Mouse (Mus musculus): ENCODE data around the gene Dpp3. TPM values are rescaled to one million over a fixed set of nuclear protein-coding genes. Genes with fewer than 3 reads are reported as not detected.
"Not testable (repeated sequence)": the region's sequence is repeated elsewhere in the genome, so short reads cannot be mapped to it uniquely, and the experiment has no call there.

Gene Dpp3
- polyA plus RNA-seq, 1 experiment from 2014 or later, result 194 TPM

DNA sequence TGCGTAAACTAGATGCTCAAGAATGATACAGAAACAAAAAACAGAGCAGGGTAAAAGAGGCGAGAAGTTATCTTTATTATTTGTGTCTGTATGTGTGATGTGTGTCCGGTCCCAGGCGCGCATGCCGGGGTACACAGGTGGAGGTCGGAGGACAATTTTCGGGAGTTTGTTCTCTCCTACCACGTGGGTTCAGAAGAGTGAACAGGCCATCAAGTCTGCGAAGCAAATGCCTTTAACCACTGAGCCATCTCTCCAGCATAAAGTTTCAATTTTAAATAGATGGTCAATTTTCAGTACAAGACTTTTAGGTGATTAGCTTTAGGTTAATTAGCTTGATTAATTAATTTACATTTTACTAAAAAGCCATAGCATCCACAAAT is 48.8 kb downstream of the Dpp3 start:
- Histone ChIP-seq H3K27me3 (replicated peaks; ENCODE audit: low read depth, poor library complexity, severe bottlenecking) (peaks cover 11% of the 10 kb centered on the region), H3K27ac (replicated peaks) (no peak overlapping the region)
- 63% methylated on average over 10 of the region's 10 CpGs for WGBS

DNA sequence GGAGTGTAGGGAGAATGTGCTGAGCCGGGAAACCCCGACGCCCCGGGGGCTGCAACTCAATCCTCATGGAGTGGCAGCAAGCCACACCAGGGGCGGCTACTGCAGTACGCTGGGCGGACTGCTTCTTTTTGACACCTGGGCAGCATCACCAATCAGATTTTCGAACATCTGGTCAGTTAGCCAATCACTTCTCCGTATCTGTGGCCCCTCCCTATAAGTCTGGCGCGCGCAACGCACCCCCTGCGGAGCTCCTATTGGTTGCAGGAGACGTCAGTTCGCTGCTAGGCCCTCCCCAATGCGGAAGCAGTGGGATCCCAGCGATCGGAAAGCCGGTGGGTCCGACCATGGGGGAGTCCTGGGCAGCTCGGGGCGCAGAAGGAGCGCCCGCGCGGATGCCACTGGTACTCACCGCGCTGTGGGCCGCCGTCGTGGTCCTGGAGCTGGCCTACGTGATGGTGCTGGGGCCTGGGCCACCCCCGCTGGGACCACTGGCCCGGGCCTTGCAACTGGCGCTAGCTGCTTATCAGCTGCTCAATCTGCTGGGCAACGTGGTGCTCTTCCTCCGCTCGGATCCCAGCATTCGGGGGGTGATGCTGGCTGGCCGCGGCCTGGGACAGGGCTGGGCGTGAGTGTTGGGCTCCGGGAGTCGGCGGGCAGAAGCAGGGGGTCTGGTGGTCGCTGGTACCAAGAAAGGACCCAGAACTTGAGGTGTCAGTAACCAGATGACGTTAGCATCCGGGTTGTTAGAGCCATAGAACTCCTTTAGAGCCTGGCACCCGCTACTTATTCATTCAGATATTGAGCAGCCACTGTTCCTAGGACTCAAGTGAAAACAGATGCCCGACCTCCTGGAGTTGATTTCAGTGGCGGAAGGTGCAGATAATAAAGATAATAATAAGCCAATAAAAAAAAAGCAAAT is 49.4 kb downstream of the Dpp3 start, which contains the start of gene Zdhhc24:
Zdhhc24 (plus strand) TSS at position 264 of the 919 bp plus-strand sequence.
- DNase-seq (ENCODE audit: low spot score), result peak; percentile 97
- Histone ChIP-seq H3K27ac (replicated peaks) (peak within 1 kb of the TSS; percentile 78), H3K27me3 (replicated peaks; ENCODE audit: low read depth, poor library complexity, severe bottlenecking) (peaks cover 11% of the 10 kb centered on the region), H3K4me3 (peak within 1 kb of the TSS; percentile 89), H3K4me1 (peaks cover 36% of the 10 kb centered on the region), H3K36me3 (replicated peaks) (peaks cover 4% of the 10 kb centered on the region; the same call in 1 of the 2 replicates), H3K9me3 (no peaks in the 10 kb centered on the region)
- WGBS, result 1% methylated on average over 52 of the region's 52 CpGs

More for the DNA sequence above, 48.8 kb downstream of the Dpp3 start:
- H3K4me1 ChIP-seq, result peaks cover 36% of the 10 kb centered on the region
- no peaks in the 10 kb centered on the region for H3K9me3 ChIP-seq
- H3K4me3 ChIP-seq, result peak overlapping the region; percentile 89
- H3K36me3 ChIP-seq (replicated peaks), result peaks cover 4% of the 10 kb centered on the region; the same call in 1 of the 2 replicates
- DNase-seq (ENCODE audit: low spot score), result no peak

DNA sequence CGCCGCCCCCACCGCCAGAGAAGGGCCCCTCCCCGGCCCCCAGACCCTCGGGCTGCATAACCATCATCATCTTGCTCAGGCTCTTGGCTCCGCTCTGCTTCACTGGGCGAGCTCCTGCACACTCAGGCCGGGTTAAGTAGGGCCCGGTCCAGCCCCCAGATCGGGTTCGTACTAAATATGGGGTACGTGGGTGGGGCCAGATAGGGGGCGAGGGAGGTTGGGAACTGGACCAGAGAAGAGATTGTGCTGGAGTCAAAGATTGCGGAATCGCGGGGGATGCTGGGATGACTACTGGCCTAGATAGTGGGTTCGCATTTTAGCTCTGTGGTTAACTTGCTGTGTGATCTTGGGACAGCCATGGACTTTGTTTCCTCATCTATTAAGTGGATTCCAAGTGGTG is 50.3 kb downstream of the Dpp3 start, which contains the start of gene Actn3:
Actn3 (minus strand) TSS at position 125 of the 400 bp plus-strand sequence.
- Histone ChIP-seq H3K9me3 (no peaks in the 10 kb centered on the region), H3K36me3 (replicated peaks) (no peaks in the 10 kb centered on the region), H3K27ac (replicated peaks) (peak within 1 kb of the TSS; percentile 78), H3K4me3 (peak within 1 kb of the TSS; percentile 89), H3K4me1 (peaks cover 36% of the 10 kb centered on the region), H3K27me3 (replicated peaks; ENCODE audit: low read depth, poor library complexity, severe bottlenecking) (peaks cover 11% of the 10 kb centered on the region)
- peak; percentile 40 for DNase-seq (ENCODE audit: low spot score)
- WGBS, result 2% methylated on average over 17 of the region's 17 CpGs

DNA sequence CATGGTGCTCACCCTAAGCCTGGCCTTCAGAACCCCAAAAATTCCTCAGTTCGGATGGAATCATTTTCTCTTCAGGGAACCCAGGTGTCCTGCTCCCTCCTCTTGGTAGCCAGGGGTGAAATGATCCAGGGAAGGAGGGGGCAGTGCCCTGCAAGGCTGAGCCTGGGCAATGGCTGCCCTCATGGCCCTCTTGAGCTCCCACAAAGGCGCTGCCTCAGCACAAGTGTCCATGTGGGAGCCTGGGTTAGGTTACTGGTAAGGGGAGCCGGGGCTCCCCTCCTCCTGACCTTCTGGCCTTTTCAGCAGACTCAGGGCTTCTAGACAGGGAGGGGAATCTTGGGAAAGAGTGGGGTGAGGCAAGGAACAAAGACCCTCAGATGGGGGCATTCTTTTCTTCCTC is 51.3 kb downstream of the Dpp3 start:
- Histone ChIP-seq H3K4me1 (peaks cover 36% of the 10 kb centered on the region), H3K4me3 (0 out of 2 replicates have a peak overlapping the region, but pooled peaks have one; percentile 89), H3K9me3 (no peaks in the 10 kb centered on the region), H3K36me3 (replicated peaks) (no peaks in the 10 kb centered on the region), H3K27me3 (replicated peaks; ENCODE audit: low read depth, poor library complexity, severe bottlenecking) (peaks cover 11% of the 10 kb centered on the region), H3K27ac (replicated peaks) (0 out of 2 replicates have a peak overlapping the region, but pooled peaks have one; percentile 5)
- WGBS, result 57% methylated on average over 3 of the region's 3 CpGs
- no peak for DNase-seq (ENCODE audit: low spot score)

DNA sequence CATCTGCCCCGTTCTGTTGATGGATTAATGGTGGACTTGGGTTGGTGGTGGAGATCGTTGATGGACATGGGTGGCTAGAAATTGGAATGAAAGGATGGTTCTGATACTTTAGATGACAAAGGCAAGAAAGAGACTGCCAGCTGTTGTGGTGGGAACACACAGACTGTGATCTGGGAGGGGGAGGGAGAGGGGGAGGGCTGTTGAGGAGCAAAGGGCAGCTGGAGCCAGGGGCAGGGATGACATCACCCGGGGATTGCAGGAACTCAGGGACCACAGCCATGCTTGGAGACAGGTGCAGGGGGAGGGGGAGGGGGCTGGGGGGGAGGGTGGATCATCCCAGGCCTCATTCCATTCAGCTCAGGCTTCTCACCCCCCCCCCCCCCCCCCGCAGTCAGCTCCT is 51.8 kb downstream of the Dpp3 start:
- peaks cover 11% of the 10 kb centered on the region for H3K27me3 ChIP-seq (replicated peaks; ENCODE audit: low read depth, poor library complexity, severe bottlenecking)
- no peaks in the 10 kb centered on the region for H3K36me3 ChIP-seq (replicated peaks)
- H3K9me3 ChIP-seq, result no peaks in the 10 kb centered on the region
- H3K4me3 ChIP-seq, result no peak overlapping the region
- peaks cover 36% of the 10 kb centered on the region for H3K4me1 ChIP-seq
- 65% methylated on average over 4 of the region's 4 CpGs for WGBS
- DNase-seq (ENCODE audit: low spot score), result peak; percentile 30
- no peak overlapping the region for H3K27ac ChIP-seq (replicated peaks)

DNA sequence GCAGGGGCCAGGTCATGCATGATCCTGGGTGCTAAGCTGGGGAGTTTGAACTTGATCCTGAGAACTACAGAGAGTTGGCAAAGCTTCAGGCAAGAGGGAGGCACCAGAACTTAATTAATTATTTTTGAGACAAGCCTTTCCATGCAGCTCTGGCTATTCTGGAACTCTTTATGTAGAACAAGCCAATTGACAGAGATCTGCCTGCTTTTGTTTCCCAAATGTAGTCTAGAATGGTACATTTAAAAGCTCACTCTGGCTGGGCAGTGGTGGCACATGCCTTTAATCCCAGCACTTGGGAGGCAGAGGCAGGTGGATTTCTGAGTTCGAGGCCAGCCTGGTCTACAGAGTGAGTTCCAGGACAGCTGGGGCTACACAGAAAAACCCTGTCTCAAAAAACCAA is 53.5 kb downstream of the Dpp3 start:
- H3K36me3 ChIP-seq (replicated peaks); H3K27ac ChIP-seq (replicated peaks): not testable (repeated sequence)
- WGBS, result 91% methylated on average over 1 of the region's 1 CpGs

DNA sequence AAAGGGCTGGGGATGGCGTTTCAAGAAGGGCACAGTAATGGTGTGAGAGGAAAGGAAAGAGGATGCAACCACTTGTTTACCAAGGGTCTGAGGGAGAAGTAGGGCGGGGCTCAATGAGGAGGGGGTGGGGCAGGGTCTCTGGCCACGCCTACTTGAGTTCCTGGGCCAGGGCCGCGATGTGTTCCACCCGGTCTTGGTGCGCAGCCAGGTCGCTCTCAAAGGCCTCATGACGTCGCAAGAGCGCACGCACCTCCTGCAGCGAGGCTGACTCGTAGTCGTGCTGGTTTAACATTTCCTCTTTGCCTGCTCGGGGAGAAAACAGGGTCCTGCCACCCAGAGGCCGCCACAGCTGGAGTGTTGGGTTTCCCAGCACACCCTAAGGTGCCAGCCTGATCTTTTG is 62.9 kb downstream of the Dpp3 start:
- H3K4me1 ChIP-seq, result peaks cover 9% of the 10 kb centered on the region
- H3K27ac ChIP-seq (replicated peaks), result no peak overlapping the region
- peak overlapping the region; percentile 23; the same call in 1 of the 2 replicates for H3K4me3 ChIP-seq
- peaks cover 12% of the 10 kb centered on the region for H3K36me3 ChIP-seq (replicated peaks)
- 7% methylated on average over 17 of the region's 17 CpGs for WGBS
- peak; percentile 27 for DNase-seq (ENCODE audit: low spot score)
- peaks cover 25% of the 10 kb centered on the region for H3K27me3 ChIP-seq (replicated peaks; ENCODE audit: low read depth, poor library complexity, severe bottlenecking)
- H3K9me3 ChIP-seq, result no peaks in the 10 kb centered on the region

More for the DNA sequence above, 53.5 kb downstream of the Dpp3 start:
- not testable (repeated sequence) for H3K4me3 ChIP-seq; H3K9me3 ChIP-seq; DNase-seq (ENCODE audit: low spot score)
- Histone ChIP-seq H3K4me1 (peaks cover 30% of the 10 kb centered on the region), H3K27me3 (replicated peaks; ENCODE audit: low read depth, poor library complexity, severe bottlenecking) (peaks cover 11% of the 10 kb centered on the region)

DNA sequence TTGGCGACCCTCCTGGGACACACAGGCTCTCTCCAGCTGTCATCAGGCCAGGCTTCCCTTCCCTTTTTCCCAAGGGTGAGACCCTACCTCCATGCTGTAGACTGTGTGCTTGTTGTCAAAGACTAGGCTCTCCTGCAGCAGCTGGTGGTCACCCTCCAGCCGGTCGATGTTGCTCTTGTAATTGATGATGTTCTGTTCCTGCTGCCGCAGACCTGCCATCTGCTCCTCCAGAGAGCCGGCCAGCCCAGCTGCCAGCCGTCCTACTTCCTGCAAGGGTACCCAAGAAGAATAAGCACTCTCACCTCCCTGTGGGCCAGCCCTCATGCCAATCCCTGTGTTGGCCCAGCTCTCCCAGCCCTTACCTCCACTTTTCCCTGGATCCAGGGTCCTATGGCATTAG is 65.0 kb downstream of the Dpp3 start:
- H3K36me3 ChIP-seq (replicated peaks), result peaks cover 17% of the 10 kb centered on the region
- DNase-seq (ENCODE audit: low spot score), result no peak
- H3K9me3 ChIP-seq, result no peaks in the 10 kb centered on the region
- no peak overlapping the region for H3K4me3 ChIP-seq
- H3K27me3 ChIP-seq (replicated peaks; ENCODE audit: low read depth, poor library complexity, severe bottlenecking), result peaks cover 25% of the 10 kb centered on the region
- 85% methylated on average over 6 of the region's 6 CpGs for WGBS
- H3K27ac ChIP-seq (replicated peaks), result no peak overlapping the region
- H3K4me1 ChIP-seq, result peaks cover 9% of the 10 kb centered on the region

DNA sequence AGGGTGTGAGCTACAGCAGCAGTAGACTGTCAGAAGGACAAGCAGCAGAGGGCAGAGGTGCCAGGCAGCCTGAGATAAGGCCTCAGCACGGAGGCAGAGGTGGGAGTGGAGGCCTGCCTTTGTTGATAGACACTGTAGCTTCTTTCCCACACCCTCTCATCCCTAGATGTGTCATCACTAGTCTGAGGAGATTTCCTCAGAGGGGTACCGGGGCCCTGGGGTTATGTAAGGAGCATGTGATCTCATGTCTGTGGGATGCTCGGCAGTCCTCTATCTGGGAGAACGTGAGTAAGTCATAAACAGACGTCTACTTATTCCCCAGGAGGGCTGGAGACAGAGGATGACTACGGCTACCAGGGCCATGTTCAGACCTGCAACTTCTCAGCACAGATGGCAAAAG is 69.0 kb downstream of the Dpp3 start:
- H3K4me3 ChIP-seq, result no peak overlapping the region
- peaks cover 16% of the 10 kb centered on the region for H3K27me3 ChIP-seq (replicated peaks; ENCODE audit: low read depth, poor library complexity, severe bottlenecking)
- H3K9me3 ChIP-seq, result no peaks in the 10 kb centered on the region
- WGBS, result 80% methylated on average over 6 of the region's 6 CpGs
- peaks cover 18% of the 10 kb centered on the region for H3K36me3 ChIP-seq (replicated peaks)
- DNase-seq (ENCODE audit: low spot score), result no peak
- H3K27ac ChIP-seq (replicated peaks), result no peak overlapping the region
- H3K4me1 ChIP-seq, result peaks cover 21% of the 10 kb centered on the region

Other genes starting within 250 kb of the Dpp3 start
- gene Gm960, start 229.6 kb downstream of the Dpp3 start, polyA plus RNA-seq (2016; fragmentation: Nextera tagmentation; extraction: Ambion mirVana), result 2.0 and 2.6 TPM in 2 replicates
- gene Sptbn2, start 217.1 kb downstream of the Dpp3 start, polyA plus RNA-seq (2016; fragmentation: Nextera tagmentation; extraction: Ambion mirVana), result 7.7 and 8.9 TPM in 2 replicates
- gene Rbm4b, start 171.8 kb downstream of the Dpp3 start, polyA plus RNA-seq (2016; fragmentation: Nextera tagmentation; extraction: Ambion mirVana), result 102 and 114 TPM in 2 replicates
- gene Rbm4, start 134.4 kb downstream of the Dpp3 start, polyA plus RNA-seq (2016; fragmentation: Nextera tagmentation; extraction: Ambion mirVana), result 92.1 and 99.5 TPM in 2 replicates
- 38.8 and 41.8 TPM in 2 replicates for gene Gm21992, start 116.7 kb downstream of the Dpp3 start, polyA plus RNA-seq (2016; fragmentation: Nextera tagmentation; extraction: Ambion mirVana)
- 134 and 140 TPM in 2 replicates for gene Rbm14, start 116.7 kb downstream of the Dpp3 start, polyA plus RNA-seq (2016; fragmentation: Nextera tagmentation; extraction: Ambion mirVana)
- 52.1 and 52.8 TPM in 2 replicates for gene Ccs, start 89.0 kb downstream of the Dpp3 start, polyA plus RNA-seq (2016; fragmentation: Nextera tagmentation; extraction: Ambion mirVana)
- 0.06 and 0.11 TPM in 2 replicates for gene Ccdc87, start 88.9 kb downstream of the Dpp3 start, polyA plus RNA-seq (2016; fragmentation: Nextera tagmentation; extraction: Ambion mirVana)
- 26.9 and 28.0 TPM in 2 replicates for gene Ctsf, start 73.2 kb downstream of the Dpp3 start, polyA plus RNA-seq (2016; fragmentation: Nextera tagmentation; extraction: Ambion mirVana)
- 5.0 and 6.7 TPM in 2 replicates for gene Actn3, start 50.4 kb downstream of the Dpp3 start, polyA plus RNA-seq (2016; fragmentation: Nextera tagmentation; extraction: Ambion mirVana)
- 10.3 and 13.3 TPM in 2 replicates for gene Zdhhc24, start 49.6 kb downstream of the Dpp3 start, polyA plus RNA-seq (2016; fragmentation: Nextera tagmentation; extraction: Ambion mirVana)
- gene Bbs1, start 21.7 kb downstream of the Dpp3 start, polyA plus RNA-seq (2016; fragmentation: Nextera tagmentation; extraction: Ambion mirVana), result 5.8 and 6.1 TPM in 2 replicates
- gene Peli3, start 14.8 kb upstream of the Dpp3 start, polyA plus RNA-seq (2016; fragmentation: Nextera tagmentation; extraction: Ambion mirVana), result 2.6 and 3.1 TPM in 2 replicates
- gene Mrpl11, start 33.9 kb upstream of the Dpp3 start, polyA plus RNA-seq (2016; fragmentation: Nextera tagmentation; extraction: Ambion mirVana), result 164 and 165 TPM in 2 replicates
- not detected in 2 replicates for gene Npas4, start 62.0 kb upstream of the Dpp3 start, polyA plus RNA-seq (2016; fragmentation: Nextera tagmentation; extraction: Ambion mirVana)
- gene Slc29a2, start 95.6 kb upstream of the Dpp3 start, polyA plus RNA-seq (2016; fragmentation: Nextera tagmentation; extraction: Ambion mirVana), result 7.1 and 8.5 TPM in 2 replicates
- gene B4gat1, start 110.5 kb upstream of the Dpp3 start, polyA plus RNA-seq (2016; fragmentation: Nextera tagmentation; extraction: Ambion mirVana), result 34.7 and 36.1 TPM in 2 replicates
- 3.1 and 4.2 TPM in 2 replicates for gene AC124502.3, start 110.6 kb upstream of the Dpp3 start, polyA plus RNA-seq (2016; fragmentation: Nextera tagmentation; extraction: Ambion mirVana)
- 72.6 and 82.4 TPM in 2 replicates for gene Brms1, start 113.1 kb upstream of the Dpp3 start, polyA plus RNA-seq (2016; fragmentation: Nextera tagmentation; extraction: Ambion mirVana)
- gene Rin1, start 122.2 kb upstream of the Dpp3 start, polyA plus RNA-seq (2016; fragmentation: Nextera tagmentation; extraction: Ambion mirVana), result 2.4 and 3.2 TPM in 2 replicates
- 32.3 and 37.0 TPM in 2 replicates for gene Cd248, start 139.8 kb upstream of the Dpp3 start, polyA plus RNA-seq (2016; fragmentation: Nextera tagmentation; extraction: Ambion mirVana)
- 1.4 and 1.9 TPM in 2 replicates for gene Tmem151a, start 157.2 kb upstream of the Dpp3 start, polyA plus RNA-seq (2016; fragmentation: Nextera tagmentation; extraction: Ambion mirVana)
- gene Yif1a, start 160.3 kb upstream of the Dpp3 start, polyA plus RNA-seq (2016; fragmentation: Nextera tagmentation; extraction: Ambion mirVana), result 70.5 and 73.4 TPM in 2 replicates
- 28.4 and 31.7 TPM in 2 replicates for gene Cnih2, start 170.2 kb upstream of the Dpp3 start, polyA plus RNA-seq (2016; fragmentation: Nextera tagmentation; extraction: Ambion mirVana)
- gene Rab1b, start 178.8 kb upstream of the Dpp3 start, polyA plus RNA-seq (2016; fragmentation: Nextera tagmentation; extraction: Ambion mirVana), result 266 and 270 TPM in 2 replicates
- 30.0 and 31.2 TPM in 2 replicates for gene Klc2, start 190.3 kb upstream of the Dpp3 start, polyA plus RNA-seq (2016; fragmentation: Nextera tagmentation; extraction: Ambion mirVana)

Measured in embryonic facial prominence, embryonic 10.5 days (tissue).